Mouse (Mus musculus): ENCODE data around the gene Astn1. TPM values are rescaled to one million over a fixed set of nuclear protein-coding genes. Genes with fewer than 3 reads are reported as not detected.

The Astn1 gene
- polyA plus RNA-seq, 1 experiment, result not detected

GRCm38 (mm10) chr1:158669971-158670592, 308.0 kb downstream of the Astn1 start:
- H3K4me3 ChIP-seq (ENCODE audit: insufficient read depth, poor library complexity, severe bottlenecking), result no peak overlapping the region
- H3K27me3 ChIP-seq (ENCODE audit: control insufficient read depth, insufficient read depth, insufficient read length), result no peaks in the 10 kb centered on the region
- no peak overlapping the region for H3ac ChIP-seq (ENCODE audit: control insufficient read depth, insufficient read length, low read depth)
- no peaks in the 10 kb centered on the region for H3K79me2 ChIP-seq (ENCODE audit: control insufficient read depth, insufficient read depth)
- no peaks in the 10 kb centered on the region for H3K36me3 ChIP-seq (ENCODE audit: control insufficient read depth, insufficient read depth)
- H3K79me3 ChIP-seq (ENCODE audit: low read depth), result no peaks in the 10 kb centered on the region
- no peak for TF ChIP-seq MYOD1 (IDR thresholded peaks at IDR 0.05; ENCODE audit: control insufficient read depth, insufficient read length, low read depth)
- TF ChIP-seq MYOG (IDR thresholded peaks at IDR 0.05; ENCODE audit: control insufficient read depth, extremely low read depth, insufficient read length), result no peak
- no peak for TF ChIP-seq USF1 (IDR thresholded peaks at IDR 0.05; ENCODE audit: low read depth)
- TF ChIP-seq CEBPB (IDR thresholded peaks at IDR 0.05; ENCODE audit: low read depth), result no peak
- peak; percentile 50 for TF ChIP-seq CTCF (IDR thresholded peaks at IDR 0.05; ENCODE audit: control insufficient read depth, insufficient read depth, insufficient read length)
- TF ChIP-seq MAX (IDR thresholded peaks at IDR 0.05), result no peak
- TF ChIP-seq FOSL1 (IDR thresholded peaks at IDR 0.05; ENCODE audit: insufficient read depth, low read length, poor library complexity, severe bottlenecking), result no peak

GRCm38 (mm10) chr1:158687726-158688125, 325.7 kb downstream of the Astn1 start:
- H3K36me3 ChIP-seq (ENCODE audit: control insufficient read depth, insufficient read depth), result no peaks in the 10 kb centered on the region
- H3ac ChIP-seq (ENCODE audit: control insufficient read depth, insufficient read length, low read depth), result no peak overlapping the region
- no peak for TF ChIP-seq MYOD1 (IDR thresholded peaks at IDR 0.05; ENCODE audit: control insufficient read depth, insufficient read length, low read depth)
- no peak for TF ChIP-seq FOSL1 (IDR thresholded peaks at IDR 0.05; ENCODE audit: insufficient read depth, low read length, poor library complexity, severe bottlenecking)
- TF ChIP-seq MAX (IDR thresholded peaks at IDR 0.05), result no peak
- no peak for TF ChIP-seq CEBPB (IDR thresholded peaks at IDR 0.05; ENCODE audit: low read depth)
- TF ChIP-seq USF1 (IDR thresholded peaks at IDR 0.05; ENCODE audit: low read depth), result no peak
- no peak for TF ChIP-seq MYOG (IDR thresholded peaks at IDR 0.05; ENCODE audit: control insufficient read depth, extremely low read depth, insufficient read length)
- TF ChIP-seq CTCF (IDR thresholded peaks at IDR 0.05; ENCODE audit: control insufficient read depth, insufficient read depth, insufficient read length), result no peak
- H3K27me3 ChIP-seq (ENCODE audit: control insufficient read depth, insufficient read depth, insufficient read length), result peaks cover 6% of the 10 kb centered on the region
- H3K4me3 ChIP-seq (ENCODE audit: insufficient read depth, poor library complexity, severe bottlenecking), result no peak overlapping the region
- no peaks in the 10 kb centered on the region for H3K79me2 ChIP-seq (ENCODE audit: control insufficient read depth, insufficient read depth)
- H3K79me3 ChIP-seq (ENCODE audit: low read depth), result no peaks in the 10 kb centered on the region

DNA sequence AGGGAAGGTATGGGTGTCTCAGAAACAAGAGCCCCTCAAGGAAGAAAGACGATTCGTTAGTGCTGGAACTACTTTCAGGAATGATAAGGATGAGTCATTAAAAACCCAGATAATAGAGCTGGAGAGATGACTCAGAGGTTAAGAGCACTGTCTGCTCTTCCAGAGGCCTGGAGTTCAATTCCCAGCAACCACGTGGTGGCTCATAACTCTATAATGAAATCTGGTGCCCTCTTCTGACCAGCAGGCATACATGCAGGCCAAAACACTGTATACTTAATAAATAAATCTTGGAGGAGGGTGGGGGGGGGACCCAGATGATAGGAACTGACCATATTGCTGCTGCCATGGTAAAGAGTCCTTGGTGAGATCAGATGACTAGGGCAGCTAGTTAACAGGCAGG, 335.4 kb downstream of the Astn1 start:
- TF ChIP-seq CTCF (IDR thresholded peaks at IDR 0.05; ENCODE audit: control insufficient read depth, insufficient read depth, insufficient read length), result no peak
- peak; percentile 18 for TF ChIP-seq USF1 (IDR thresholded peaks at IDR 0.05; ENCODE audit: low read depth)
- Histone ChIP-seq H3K4me3 (ENCODE audit: insufficient read depth, poor library complexity, severe bottlenecking) (no peak overlapping the region), H3K36me3 (ENCODE audit: control insufficient read depth, insufficient read depth) (no peaks in the 10 kb centered on the region), H3K79me3 (ENCODE audit: low read depth) (no peaks in the 10 kb centered on the region), H3K27me3 (ENCODE audit: control insufficient read depth, insufficient read depth, insufficient read length) (no peaks in the 10 kb centered on the region), H3ac (ENCODE audit: control insufficient read depth, insufficient read length, low read depth) (no peak overlapping the region), H3K79me2 (ENCODE audit: control insufficient read depth, insufficient read depth) (no peaks in the 10 kb centered on the region)

DNA sequence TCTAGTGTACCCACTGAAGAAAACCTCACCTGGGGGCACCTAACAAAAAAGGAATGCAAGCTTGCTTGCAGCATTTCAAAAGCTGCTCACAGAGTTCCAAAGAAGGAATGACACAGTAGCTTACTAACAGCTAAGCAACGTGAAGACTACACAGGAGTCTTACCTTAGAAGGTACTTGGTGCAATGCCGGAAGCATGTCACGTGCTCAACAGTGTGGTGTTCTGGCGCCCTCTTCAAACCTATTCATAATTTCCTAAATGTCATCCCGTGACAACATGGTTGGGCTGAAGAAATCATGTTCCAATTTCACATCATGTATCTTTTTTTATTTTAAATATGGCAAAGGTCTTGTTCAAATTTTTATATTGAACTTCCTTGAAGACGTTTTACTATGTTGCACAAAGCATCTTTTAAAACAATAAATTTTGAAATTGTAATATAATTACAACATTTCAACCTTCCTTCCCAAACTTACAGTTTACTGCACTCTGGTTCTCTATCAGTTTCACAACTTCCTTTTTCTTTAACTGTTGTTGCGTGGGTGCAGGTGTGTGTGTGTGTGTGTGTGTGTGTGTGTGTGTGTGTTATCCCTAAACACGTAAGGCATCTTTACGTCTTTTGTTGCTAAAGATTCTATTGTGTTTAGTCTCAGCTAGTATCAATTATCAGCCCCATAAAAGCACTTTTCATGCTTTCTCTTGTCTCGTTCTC, 335.9 kb downstream of the Astn1 start:
- no peaks in the 10 kb centered on the region for H3K79me2 ChIP-seq (ENCODE audit: control insufficient read depth, insufficient read depth)
- no peak overlapping the region for H3K4me3 ChIP-seq (ENCODE audit: insufficient read depth, poor library complexity, severe bottlenecking)
- H3K27me3 ChIP-seq (ENCODE audit: control insufficient read depth, insufficient read depth, insufficient read length), result no peaks in the 10 kb centered on the region
- no peak for TF ChIP-seq CEBPB (IDR thresholded peaks at IDR 0.05; ENCODE audit: low read depth)
- TF ChIP-seq USF1 (IDR thresholded peaks at IDR 0.05; ENCODE audit: low read depth), result no peak
- TF ChIP-seq CTCF (IDR thresholded peaks at IDR 0.05; ENCODE audit: control insufficient read depth, insufficient read depth, insufficient read length), result no peak
- no peak for TF ChIP-seq MAX (IDR thresholded peaks at IDR 0.05)
- no peak for TF ChIP-seq MYOG (IDR thresholded peaks at IDR 0.05; ENCODE audit: control insufficient read depth, extremely low read depth, insufficient read length)
- TF ChIP-seq MYOD1 (IDR thresholded peaks at IDR 0.05; ENCODE audit: control insufficient read depth, insufficient read length, low read depth), result no peak
- TF ChIP-seq FOSL1 (IDR thresholded peaks at IDR 0.05; ENCODE audit: insufficient read depth, low read length, poor library complexity, severe bottlenecking), result no peak
- H3K79me3 ChIP-seq (ENCODE audit: low read depth), result no peaks in the 10 kb centered on the region
- H3K36me3 ChIP-seq (ENCODE audit: control insufficient read depth, insufficient read depth), result no peaks in the 10 kb centered on the region
- no peak overlapping the region for H3ac ChIP-seq (ENCODE audit: control insufficient read depth, insufficient read length, low read depth)

DNA sequence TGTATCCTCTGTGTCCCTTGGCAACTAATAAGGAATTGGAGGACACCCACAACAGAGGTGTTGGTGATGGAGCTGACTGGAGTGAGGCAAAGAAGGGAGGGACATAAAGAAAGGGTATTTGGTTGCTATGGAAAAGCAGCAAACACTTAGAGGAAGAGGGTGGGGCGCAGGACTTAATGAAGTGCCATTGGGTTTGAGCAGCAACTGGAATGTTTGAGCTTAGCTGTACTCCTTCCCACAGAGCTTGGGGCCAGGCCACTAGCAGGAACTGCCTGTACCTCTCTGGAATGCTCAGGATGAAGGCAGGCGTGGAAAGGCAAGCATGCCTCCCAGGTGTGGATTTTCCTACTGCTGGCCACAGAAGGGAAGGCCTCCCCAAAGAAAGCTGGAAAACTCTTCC, 337.2 kb downstream of the Astn1 start:
- H3K4me3 ChIP-seq (ENCODE audit: insufficient read depth, poor library complexity, severe bottlenecking), result no peak overlapping the region
- H3ac ChIP-seq (ENCODE audit: control insufficient read depth, insufficient read length, low read depth), result no peak overlapping the region
- no peaks in the 10 kb centered on the region for H3K27me3 ChIP-seq (ENCODE audit: control insufficient read depth, insufficient read depth, insufficient read length)
- H3K36me3 ChIP-seq (ENCODE audit: control insufficient read depth, insufficient read depth), result no peaks in the 10 kb centered on the region
- no peaks in the 10 kb centered on the region for H3K79me3 ChIP-seq (ENCODE audit: low read depth)
- TF ChIP-seq CEBPB (IDR thresholded peaks at IDR 0.05; ENCODE audit: low read depth) (no peak), MAX (IDR thresholded peaks at IDR 0.05) (no peak), MYOD1 (IDR thresholded peaks at IDR 0.05; ENCODE audit: control insufficient read depth, insufficient read length, low read depth) (no peak), USF1 (IDR thresholded peaks at IDR 0.05; ENCODE audit: low read depth) (no peak)
- no peaks in the 10 kb centered on the region for H3K79me2 ChIP-seq (ENCODE audit: control insufficient read depth, insufficient read depth)

- Histone ChIP-seq H3K36me3 (ENCODE audit: control insufficient read depth, insufficient read depth) (no peaks in the 10 kb centered on the region), H3K4me3 (ENCODE audit: insufficient read depth, poor library complexity, severe bottlenecking) (no peak overlapping the region), H3K27me3 (ENCODE audit: control insufficient read depth, insufficient read depth, insufficient read length) (no peaks in the 10 kb centered on the region), H3ac (ENCODE audit: control insufficient read depth, insufficient read length, low read depth) (no peak overlapping the region), H3K79me3 (ENCODE audit: low read depth) (no peaks in the 10 kb centered on the region), H3K79me2 (ENCODE audit: control insufficient read depth, insufficient read depth) (no peaks in the 10 kb centered on the region)
- TF ChIP-seq MYOG (IDR thresholded peaks at IDR 0.05; ENCODE audit: control insufficient read depth, extremely low read depth, insufficient read length), result no peak
- no peak for TF ChIP-seq FOSL1 (IDR thresholded peaks at IDR 0.05; ENCODE audit: insufficient read depth, low read length, poor library complexity, severe bottlenecking)
- TF ChIP-seq MAX (IDR thresholded peaks at IDR 0.05), result no peak
- TF ChIP-seq CTCF (IDR thresholded peaks at IDR 0.05; ENCODE audit: control insufficient read depth, insufficient read depth, insufficient read length), result no peak
Observed at GRCm38 (mm10) chr1:158700147-158700546, 338.1 kb downstream of the Astn1 start.
